Mouse (Mus musculus) heart, postnatal 25 days (tissue): ENCODE data around the gene Mapk10. TPM values are rescaled to one million over a fixed set of nuclear protein-coding genes. Genes with fewer than 3 reads are reported as not detected.
"Not testable (repeated sequence)": the region's sequence is repeated elsewhere in the genome, so short reads cannot be mapped to it uniquely, and the experiment has no call there.

Experiments
- DNase-seq: peaks from one replicate; pipeline ENCODE4 v3.0.0; 2022; ENCODE audit warnings: low spot score
- intact Hi-C: fragments of 180-260 bp; cut with DNase I; formaldehyde crosslinking; loops from one replicate; pipeline ENCODE4 v1.15.1; 2025
- total RNA-seq, 2 experiments: library from RNA; stranded (reverse); gene quantifications; 2 replicates each; pipeline ENCODE4 v1.2.3; 2021

The Mapk10 gene
- total RNA-seq, 2 experiments from 2014 or later: 34.5 to 39.5 TPM

DNA sequence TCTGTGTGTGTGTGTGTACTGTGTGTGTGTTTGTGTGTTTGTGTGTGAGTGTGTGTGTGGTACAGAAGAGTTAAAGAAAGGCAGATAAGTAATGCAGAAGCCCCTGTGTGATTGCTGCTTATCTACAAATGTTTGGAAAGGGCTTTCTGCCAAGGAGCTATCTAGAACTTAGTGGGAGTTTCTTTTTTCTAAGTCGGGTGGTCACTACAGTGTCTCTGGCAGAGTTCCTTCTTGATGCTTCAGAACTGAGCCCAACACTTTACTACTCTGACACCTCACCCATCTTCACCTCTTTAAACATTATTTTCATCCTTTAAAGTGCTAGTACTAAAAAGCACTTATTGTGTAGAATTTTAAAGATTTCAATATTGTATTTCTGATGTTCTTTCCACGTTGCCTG is 232.8 kb downstream of the Mapk10 start:
- intact Hi-C loops: no loop called here
- no peak for DNase-seq

DNA sequence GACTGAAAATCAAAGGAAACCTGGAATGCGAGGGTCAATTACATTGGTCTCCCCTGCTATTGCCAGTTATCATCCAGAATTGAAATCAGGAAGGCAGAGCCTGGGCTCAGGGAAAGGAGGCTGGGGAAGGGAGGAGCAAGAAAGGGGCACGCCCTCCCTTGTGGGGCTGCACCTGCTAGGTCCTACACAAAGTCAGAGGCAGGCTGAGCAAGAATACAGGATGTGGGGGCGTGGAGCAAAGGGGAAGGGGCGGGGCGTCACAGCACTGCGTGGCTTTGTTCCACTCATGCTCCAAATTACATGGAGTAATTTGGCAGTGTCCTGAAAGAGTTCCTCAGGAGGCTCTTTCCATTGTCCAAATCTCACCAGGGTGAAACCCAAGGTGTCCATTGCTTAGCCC is 234.0 kb downstream of the Mapk10 start:
- intact Hi-C loops: no loop called here
- DNase-seq: no peak

DNA sequence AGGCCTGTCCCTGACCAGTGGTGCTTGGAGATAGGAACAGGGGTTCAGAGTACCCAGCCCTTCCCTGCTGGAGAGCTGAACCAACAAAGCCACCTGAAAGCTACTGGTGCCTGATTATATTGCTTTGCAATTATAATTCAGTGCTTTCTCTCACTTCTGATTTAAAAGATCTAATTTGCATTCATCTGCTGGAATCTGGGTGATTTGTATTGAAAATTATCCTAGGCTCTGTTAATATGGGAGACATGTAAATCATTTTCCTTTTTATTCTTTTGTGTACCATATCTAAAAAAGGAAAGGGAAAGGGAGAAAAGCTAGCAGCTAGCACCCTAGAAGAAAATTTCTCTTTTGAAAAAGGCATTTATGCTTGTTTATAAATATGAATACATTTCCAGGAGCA is 234.6 kb downstream of the Mapk10 start:
- intact Hi-C loops: no loop called here
- DNase-seq: no peak

DNA sequence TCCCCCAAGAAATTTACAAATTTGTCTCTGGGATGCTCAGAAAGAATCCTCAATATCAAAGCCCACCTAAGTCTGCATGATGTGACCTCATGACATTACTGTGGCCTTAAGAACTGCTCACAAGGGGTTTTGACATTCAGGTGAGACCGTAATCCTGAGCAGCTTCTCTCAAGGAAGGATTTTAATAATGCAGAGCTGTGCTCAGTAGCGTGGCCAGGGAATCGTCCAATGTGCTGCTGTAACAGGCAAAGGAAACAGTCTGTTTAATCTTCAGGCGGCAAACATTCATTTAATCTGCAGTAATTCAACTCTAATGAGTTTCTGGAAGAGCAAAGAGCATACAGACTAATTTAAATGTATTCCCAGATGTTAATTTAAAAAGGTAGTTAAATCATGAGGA is 236.7 kb downstream of the Mapk10 start:
- intact Hi-C loops: no loop called here
- no peak for DNase-seq

DNA sequence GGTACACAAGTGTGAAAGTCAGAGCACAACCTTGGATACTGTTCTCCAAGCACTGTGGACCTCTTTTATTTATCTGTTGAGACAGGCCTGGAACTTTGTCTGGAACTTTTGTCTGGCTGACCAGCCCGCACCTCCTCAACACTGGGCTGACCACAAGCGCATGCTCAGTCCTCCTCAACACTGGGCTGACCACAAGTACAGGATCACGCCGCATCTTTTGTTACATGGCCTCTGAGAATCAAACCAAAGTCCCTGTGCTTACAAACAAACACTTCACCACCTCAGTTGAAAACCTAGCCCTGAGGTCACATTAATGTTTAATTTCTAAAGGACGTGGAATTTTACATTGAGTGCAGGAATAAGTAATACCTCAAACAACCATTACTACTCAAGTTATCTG is 246.7 kb downstream of the Mapk10 start:
- intact Hi-C loops: no loop called here
- DNase-seq: no peak

DNA sequence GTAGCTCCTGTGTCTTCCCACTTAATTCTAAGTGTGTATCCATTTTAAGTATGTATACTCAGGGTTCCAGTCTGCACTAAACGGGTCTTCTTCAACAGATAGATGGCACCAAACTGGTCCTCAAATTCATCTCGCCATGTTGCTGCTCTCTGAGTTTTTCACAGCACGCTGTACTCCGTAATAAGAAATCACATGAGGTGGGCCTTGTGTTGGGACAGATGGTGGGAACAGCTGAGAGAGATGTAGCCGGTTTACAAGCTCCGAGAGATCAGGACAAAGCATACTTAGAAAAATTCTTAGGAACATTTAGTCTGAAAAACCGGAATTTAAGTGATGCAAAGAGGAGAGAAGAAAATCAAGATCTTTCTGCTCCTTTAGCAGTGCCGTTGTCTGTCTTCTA is 257.7 kb downstream of the Mapk10 start:
- DNase-seq: no peak
- intact Hi-C loops: no loop called here

DNA sequence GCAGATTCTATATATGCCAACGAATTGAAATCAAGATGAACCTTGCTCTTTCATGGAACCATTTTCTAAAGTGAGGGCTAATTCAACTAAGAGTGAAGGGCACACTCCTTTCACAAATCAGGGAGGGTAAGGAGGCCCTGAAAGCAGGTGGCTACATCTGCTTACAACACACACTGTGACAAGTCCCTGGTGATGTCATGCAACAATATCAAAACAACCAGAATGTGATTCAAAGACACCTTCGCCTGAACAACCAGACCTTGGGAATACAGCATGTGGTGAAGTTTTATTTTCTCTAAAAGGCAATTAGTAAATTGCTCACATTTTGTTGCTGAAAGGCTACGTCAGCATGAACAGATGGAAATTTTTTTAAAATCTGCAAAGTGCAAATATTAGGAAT is 258.2 kb downstream of the Mapk10 start:
- DNase-seq: no peak
- intact Hi-C loops: no loop called here

DNA sequence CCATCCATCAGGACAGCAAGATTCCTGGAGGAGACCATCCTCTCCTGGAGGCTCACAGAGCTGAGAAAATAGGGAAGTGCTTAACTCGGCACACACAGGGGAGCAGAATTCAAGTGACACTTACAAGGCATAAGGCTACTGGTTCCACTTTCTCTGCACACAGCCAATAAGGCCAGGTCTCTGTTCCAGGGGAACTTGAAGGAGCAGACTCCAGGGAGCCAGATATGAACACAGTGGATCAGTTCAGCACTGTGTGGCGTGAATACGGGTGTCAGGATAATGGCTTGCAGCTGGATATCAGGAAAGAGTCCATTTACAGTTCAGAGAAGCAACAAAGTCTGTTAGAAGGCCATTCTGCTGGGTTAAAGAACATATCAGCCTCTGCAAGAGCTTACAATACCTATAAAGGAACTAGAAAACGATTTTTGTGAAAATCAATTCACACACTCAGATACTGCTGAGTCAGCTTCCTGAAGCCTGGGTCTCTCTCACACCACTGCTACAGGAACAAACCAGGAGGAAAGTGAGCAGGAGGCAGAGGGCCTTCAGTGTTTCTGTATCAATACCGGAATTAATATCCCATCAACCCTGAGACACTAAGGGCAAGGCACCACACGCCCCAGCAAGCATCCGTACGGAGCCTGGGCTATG is 263.9 kb downstream of the Mapk10 start:
- no peak for DNase-seq
- intact Hi-C loops: no loop called here

DNA sequence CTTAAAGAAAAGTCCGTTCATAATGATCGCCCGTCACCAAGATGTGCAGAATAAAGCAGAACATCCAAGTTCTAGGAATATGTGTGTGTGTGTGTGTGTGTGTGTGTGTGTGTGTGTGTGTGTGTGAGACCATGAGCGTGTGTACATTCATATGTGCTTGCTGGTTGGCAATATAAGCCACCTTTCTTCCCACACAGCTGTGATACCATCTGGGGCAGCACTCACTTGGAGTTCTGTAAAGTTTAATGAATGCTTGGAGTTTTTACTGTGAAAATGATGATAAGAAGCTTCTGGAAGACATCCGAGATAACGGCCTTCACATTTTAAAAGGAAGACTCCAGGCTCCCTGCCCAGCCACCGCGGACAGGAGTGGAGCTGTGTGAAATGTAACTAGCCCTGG is 264.5 kb downstream of the Mapk10 start:
- intact Hi-C loops: no loop called here
- no peak for DNase-seq

DNA sequence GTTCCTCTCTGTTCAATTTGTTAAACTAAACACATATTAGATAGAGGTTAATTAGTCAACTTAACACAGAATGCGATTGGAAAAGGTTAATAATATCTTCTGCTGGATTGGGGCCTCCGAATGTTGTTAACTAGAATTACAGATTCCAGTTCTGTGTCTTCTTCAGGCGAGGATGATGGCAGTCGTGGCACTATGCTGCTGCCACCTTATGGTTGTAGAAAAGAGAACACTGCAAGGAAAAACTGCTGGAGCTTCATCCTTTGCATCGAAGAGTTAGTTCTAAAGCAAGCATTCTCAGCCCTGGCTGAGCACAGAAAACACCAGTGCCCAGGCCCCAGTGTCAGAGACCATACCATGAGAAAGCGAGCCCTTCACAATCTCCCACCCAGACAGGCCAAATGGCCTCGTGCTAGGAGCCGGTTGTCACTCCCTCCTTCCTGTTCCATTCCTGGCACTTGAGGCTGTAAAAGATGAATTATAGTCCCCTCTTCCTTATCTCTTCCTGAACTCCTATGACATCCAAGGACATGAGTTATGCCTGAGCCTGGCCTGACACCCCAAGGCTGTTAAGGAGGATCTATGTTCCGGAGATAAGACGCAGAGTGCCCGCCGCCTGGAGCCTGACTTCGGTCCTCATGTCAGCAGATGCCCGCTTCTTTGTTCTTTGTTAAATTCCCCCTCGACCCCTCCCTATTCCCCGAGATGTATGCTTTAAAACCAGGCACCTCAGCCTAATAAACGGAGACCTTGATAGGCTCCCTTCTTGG is 267.1 kb downstream of the Mapk10 start:
- intact Hi-C loops: not testable (repeated sequence)

DNA sequence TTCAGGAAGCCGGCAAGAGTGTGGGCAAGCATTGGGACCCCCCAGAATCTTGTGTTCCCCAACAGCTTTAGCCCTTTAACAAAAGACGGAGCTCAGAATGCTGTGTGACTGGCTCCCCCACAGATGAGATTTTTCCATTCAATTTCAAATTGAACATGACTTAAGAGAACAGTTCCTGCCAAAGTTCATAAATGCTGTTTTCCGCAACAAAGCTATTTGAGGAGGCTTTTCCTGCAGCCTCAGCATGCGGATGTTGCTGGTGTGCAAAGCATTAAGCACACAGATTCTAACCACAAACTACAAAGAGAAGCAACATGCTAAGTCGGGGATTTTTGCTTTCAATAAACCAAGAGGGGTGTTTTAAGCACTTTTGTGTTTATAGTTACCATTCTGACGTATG is 281.0 kb downstream of the Mapk10 start:
- intact Hi-C loops: no loop called here
- no peak for DNase-seq

More for the DNA sequence above, 267.1 kb downstream of the Mapk10 start:
- DNase-seq: not testable (repeated sequence)

DNA sequence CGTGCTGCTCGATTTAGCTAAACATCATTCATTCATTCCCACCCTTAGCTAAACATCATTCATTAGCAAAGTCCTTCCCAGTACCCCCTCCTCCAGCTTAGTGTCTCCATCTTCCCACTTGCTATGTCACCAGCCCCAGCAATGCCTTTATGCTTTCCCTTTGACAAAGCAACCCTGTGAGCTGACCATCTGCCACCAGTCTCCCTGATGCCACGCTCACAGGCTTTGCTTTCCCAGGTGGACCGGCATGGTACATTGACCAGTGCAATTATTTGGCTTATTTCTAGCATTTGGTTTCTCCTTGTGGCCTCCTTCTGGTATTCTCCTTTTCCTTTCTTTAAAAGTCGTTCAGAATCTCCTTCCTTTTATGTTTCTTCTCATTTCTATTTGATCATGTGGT is 284.3 kb downstream of the Mapk10 start:
- no peak for DNase-seq
- intact Hi-C loops: no loop called here

DNA sequence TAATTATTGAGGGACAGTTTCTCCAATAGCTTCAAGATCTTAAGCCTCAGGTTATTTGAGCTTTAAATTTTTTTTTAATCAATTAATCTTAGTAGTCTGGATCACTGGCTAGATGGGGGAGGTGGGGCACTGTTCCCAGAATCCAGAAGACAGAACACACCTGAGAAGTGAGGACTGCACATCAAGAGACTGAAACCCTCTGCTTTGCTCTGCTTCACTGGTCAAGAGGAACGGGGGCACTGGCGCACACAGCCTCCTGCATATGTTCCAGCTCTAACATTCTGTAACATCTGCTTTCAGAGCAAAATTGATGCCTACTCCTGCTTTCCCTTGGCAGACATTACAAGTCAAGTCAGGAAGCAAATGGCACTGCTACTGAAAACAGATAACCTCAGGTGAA is 290.9 kb downstream of the Mapk10 start:
- intact Hi-C loops: no loop called here
- DNase-seq: no peak

DNA sequence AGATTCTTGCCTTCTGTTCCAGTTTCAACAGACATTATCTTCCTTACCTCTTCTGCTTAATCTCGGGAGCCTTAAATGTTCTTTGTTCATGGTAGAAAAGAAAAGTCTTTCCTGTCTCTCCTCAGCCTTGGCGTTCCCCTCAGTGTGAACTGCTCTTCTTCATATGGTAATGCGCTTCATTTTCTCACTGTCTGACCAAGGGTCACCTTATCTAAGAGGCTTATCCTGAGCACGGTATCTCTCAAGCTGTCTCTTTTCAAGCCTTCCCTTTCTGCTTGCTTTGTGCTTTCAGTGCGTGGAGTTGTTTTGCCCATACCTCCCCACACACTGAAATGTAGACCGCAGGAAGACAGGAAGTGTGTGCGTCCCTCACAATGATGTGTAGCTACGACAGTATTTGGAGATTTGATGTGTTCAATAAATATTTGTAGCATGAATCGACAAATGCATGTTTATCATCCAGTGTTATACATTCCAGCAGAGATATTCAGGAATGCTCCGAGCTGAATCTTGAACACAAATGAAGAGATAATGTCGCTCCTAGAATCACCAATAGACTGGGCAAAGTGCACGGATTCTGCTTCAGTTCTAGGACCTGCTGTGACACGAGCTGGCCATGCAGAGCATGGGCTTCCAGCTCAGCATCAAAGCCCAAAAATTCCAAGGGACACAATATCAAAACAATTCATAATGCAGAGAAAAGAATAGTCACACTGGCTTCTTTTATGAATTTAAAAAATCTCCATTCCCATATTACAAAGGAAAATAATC is 305.5 kb downstream of the Mapk10 start:
- no peak for DNase-seq
- intact Hi-C loops: no loop called here

DNA sequence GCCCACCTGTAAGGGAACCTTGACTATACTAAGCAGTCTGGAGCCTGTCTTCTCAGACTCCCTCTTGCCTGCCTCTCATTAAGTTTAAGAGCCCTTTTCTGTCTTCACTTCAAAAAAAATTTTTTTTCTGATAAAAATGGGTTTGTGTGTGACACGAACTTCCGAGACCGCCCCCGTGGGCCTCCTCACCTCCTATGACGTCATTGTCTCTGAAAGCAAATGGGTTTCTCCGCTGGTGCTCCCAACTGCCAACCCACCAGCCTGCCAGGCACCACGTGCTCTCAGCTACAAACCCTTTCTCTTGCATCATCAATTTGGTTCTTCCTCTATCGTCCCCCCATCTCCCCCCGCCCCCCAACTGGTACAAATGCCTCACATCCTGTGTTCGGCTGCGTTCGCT is 307.1 kb downstream of the Mapk10 start:
- intact Hi-C loops: no loop called here
- DNase-seq: no peak

DNA sequence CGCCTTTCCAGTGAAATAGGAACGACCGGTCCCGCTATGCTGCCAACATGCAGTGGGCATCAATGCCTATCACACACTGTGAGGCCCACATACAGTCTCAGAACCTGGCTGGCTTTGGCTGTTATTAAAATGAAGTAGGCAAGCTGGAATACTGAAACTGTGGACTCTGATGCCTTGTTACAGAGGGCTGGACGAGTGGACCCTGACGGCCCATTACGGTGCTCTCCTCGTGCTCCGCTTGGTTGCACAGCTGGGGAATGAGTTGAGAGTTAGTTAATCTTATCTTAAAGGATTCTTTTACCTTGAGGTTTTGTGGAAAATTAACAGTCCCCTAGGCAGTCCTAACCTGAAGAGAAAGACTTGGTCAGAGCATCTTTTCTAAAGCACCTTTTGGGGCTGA is 307.6 kb downstream of the Mapk10 start:
- DNase-seq: no peak
- intact Hi-C loops: no loop called here

DNA sequence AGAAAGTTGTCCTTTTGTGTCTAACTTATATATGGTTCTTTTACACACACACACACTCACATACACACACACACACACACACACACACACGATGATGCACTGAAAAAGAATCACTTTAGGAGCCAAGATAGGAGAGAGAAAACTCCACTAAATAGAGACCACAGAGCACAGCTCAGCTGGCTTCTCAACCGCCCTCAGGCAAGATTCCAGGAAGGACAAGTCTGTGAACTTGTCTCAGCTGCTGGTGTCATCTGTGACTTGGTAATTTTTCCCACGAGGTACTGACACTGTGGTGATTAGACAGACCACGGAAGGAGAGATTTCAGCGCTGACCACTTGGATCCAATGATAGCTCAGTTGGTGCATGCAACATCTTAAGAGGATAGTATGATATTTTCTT is 310.0 kb downstream of the Mapk10 start:
- intact Hi-C loops: no loop called here
- no peak for DNase-seq

DNA sequence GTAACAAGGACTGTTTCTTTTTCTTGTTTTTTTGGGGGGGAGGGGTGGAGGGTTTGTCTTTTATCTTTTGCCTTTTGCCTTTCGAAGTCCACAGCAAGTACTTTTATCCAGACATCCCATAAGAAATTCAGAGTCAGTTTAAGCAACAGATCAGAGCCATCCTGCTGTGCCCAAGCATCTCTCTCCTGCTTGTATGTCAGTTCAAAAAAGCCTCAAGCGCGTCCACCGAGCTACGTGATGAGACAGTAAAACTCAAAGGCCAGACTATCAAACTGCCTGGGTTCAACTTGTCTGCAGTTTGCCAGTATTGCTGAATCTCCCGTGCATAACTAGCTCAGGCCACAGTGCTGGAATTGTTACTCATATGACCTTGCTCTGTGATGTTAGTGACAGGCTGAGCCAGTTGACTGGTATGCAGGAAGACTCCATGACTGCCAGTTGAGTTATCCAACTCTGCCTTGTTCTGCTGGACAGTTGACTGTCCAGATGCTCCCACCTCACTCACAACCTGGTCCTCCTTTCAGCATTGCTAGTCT is 311.4 kb downstream of the Mapk10 start:
- no peak for DNase-seq
- intact Hi-C loops: no loop called here

DNA sequence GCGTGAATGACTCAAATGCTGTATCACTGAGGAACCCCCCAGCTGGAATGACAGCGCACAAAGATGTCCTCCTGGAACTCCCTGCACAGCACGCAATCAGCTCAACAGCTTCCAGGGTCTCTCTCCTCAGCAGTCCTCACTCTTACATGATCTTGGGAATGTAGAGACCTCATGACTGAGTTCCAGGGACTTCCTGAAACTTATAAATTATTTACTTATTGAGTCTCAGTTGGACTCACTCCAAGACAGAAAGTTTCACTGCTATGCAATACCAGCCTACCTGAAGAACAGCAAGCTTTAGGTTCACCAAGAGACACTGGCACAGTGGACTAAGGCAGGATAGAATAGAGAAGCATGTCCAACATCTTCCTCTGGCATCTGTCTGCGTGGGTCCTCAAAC is 312.8 kb downstream of the Mapk10 start:
- intact Hi-C loops: no loop called here
- no peak for DNase-seq

DNA sequence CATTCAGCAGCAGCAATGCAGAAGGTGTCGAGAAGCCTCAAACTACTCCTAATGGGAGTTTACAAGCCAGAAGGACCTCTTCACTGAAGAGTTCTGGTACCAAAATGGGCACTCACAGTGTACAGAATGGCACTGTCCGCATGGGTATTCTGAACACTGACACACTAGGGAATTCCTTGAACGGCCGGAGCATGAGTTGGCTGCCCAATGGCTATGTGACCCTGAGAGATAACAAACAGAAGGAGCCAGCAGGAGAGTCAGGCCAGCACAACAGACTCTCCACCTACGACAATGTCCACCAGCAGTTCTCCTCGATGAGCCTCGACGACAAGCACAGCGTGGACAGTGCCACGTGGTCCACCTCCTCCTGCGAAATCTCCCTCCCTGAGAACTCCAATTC is 318.9 kb downstream of the Mapk10 start:
- intact Hi-C loops: no loop called here
- DNase-seq: no peak

DNA sequence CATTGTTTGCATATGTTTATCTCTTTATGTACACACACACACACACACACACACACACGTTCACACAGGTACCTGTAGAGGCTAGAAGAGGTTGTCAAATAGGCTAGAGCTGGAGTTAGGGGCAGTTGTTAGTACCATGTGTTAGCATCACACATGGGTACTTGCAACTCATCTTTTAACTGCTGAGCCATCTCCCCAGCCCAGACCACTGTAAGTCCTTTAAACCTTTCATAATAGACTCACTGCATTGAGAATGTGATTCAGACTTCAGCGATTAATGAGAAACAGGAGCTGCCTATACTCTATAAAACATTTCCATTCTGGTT is 322.0 kb downstream of the Mapk10 start:
- DNase-seq: no peak

More for the DNA sequence above, 322.0 kb downstream of the Mapk10 start:
- intact Hi-C loops: no loop called here
